Mouse (Mus musculus) C2C12 (cell line): Measurements from ENCODE around the gene Pkmyt1.

Experiments
- CTCF ChIP-seq: IDR thresholded peaks from one replicate; pipeline ENCODE4 v1.5.1; 2011; ENCODE audit not compliant: control insufficient read depth, insufficient read depth, insufficient read length
- FOSL1 ChIP-seq: IDR thresholded peaks from one replicate; pipeline ENCODE4 v1.8.0; 2011; ENCODE audit warnings: mild to moderate bottlenecking, low read length; ENCODE audit not compliant: poor library complexity, insufficient read depth, severe bottlenecking
- MAX ChIP-seq: IDR thresholded peaks from one replicate; pipeline ENCODE4 v1.6.1; 2011; ENCODE audit warnings: mild to moderate bottlenecking, control low read depth
- MYOD1 ChIP-seq: IDR thresholded peaks from one replicate; pipeline ENCODE4 v1.6.1; 2011; ENCODE audit warnings: low read depth; ENCODE audit not compliant: control insufficient read depth, insufficient read length
- USF1 ChIP-seq: IDR thresholded peaks from one replicate; pipeline ENCODE4 v1.6.1; 2011; ENCODE audit warnings: low read depth, mild to moderate bottlenecking, control low read depth, moderate library complexity

GRCm38 (mm10) chr17:23741359-23742209 is 15.4 kb downstream of the Pkmyt1 start:
- TF ChIP-seq FOSL1 (no peak), CTCF (no peak), USF1 (no peak), MAX (no peak), MYOD1 (no peak)
